Mouse (Mus musculus): ENCODE data around the gene Galnt2. TPM values are rescaled to one million over a fixed set of nuclear protein-coding genes. Genes with fewer than 3 reads are reported as not detected.

Gene Galnt2
- total and polyA plus RNA-seq, 3 experiments: 18.6 to 27.3 (median 23.6) TPM

GRCm38 (mm10) chr8:124340360-124341068 is 109.3 kb downstream of the Galnt2 start:
- no peak overlapping the region for H3K9ac ChIP-seq (ENCODE audit: insufficient read depth, low read depth)
- no peaks in the 10 kb centered on the region for H3K9me3 ChIP-seq (replicated peaks; ENCODE audit: low read length)
- dilution Hi-C loops (cut with MboI; ENCODE audit: extremely low pct_ligation_motif_present, extremely low pct_unique_long_range_greater_than_20kb, low sequenced_read_pairs) (no loop called here), in situ Hi-C loops (cut with MboI; ENCODE audit: low pct_ligation_motif_present, low pct_unique_long_range_greater_than_20kb, low sequenced_read_pairs) (no loop called here)
- no peaks in the 10 kb centered on the region for H3K27me3 ChIP-seq (replicated peaks)
- no peak for DNase-seq (ENCODE audit: extremely low read depth)
- TF ChIP-seq SMC3 (IDR thresholded peaks at IDR 0.05; ENCODE audit: low read depth, low read length): no peak
- TF ChIP-seq ELF1 (IDR thresholded peaks at IDR 0.05; ENCODE audit: low read depth, low read length): no peak
- TF ChIP-seq TBP (conservative IDR thresholded peaks at IDR 0.05; ENCODE audit: low read depth, low read length): no peak
- no peak for TF ChIP-seq ZNF384 (IDR thresholded peaks at IDR 0.05; ENCODE audit: low read depth, low read length)
- TF ChIP-seq JUND (conservative IDR thresholded peaks at IDR 0.05; ENCODE audit: low read depth, low read length): no peak
- no peak overlapping the region for H3K4me3 ChIP-seq (replicated peaks in 1 of 3; ENCODE audit: low read depth in 2 of 3, low read length in 2 of 3, poor library complexity in 1 of 3)
- peaks cover 79 to 94% of the 10 kb centered on the region in 2 experiments for H3K36me3 ChIP-seq (replicated peaks in 1 of 2; ENCODE audit: control insufficient read depth in 1 of 2, insufficient read depth in 1 of 2, low read length in 1 of 2)
- no peak overlapping the region for H3K27ac ChIP-seq (ENCODE audit: insufficient read depth, low read depth)
- peaks cover 18 to 39% of the 10 kb centered on the region in 2 experiments for H3K4me1 ChIP-seq (ENCODE audit: control insufficient read depth in 1 of 2, insufficient read depth in 2 of 2)
- no peak overlapping the region for H3K4me2 ChIP-seq (ENCODE audit: insufficient read depth, low read depth, poor library complexity, severe bottlenecking)
- no peaks in the 10 kb centered on the region for H3K79me2 ChIP-seq (replicated peaks; ENCODE audit: control insufficient read depth, extremely low read depth, insufficient read depth, poor library complexity, severe bottlenecking)

DNA sequence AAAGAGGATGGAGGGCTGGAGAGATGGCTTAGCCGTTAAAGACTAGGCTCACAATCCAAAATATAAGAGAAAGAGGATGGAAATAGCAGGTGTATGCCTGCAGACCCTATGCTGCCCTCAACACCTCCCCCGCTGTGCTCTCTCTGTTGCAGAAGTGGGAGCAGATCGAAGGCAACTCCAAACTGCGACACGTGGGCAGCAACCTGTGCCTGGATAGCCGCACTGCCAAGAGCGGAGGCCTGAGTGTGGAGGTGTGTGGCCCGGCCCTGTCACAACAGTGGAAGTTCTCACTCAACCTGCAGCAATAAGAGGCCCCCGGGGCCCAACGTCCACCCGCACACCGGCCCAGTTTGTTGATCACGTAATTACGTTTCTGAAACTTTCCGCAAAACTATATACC is 112.0 kb downstream of the Galnt2 start:
- H3K27me3 ChIP-seq (replicated peaks): no peaks in the 10 kb centered on the region
- H3K9ac ChIP-seq (ENCODE audit: insufficient read depth, low read depth): no peak overlapping the region
- DNase-seq (ENCODE audit: extremely low read depth): no peak
- no peaks in the 10 kb centered on the region for H3K79me2 ChIP-seq (replicated peaks; ENCODE audit: control insufficient read depth, extremely low read depth, insufficient read depth, poor library complexity, severe bottlenecking)
- H3K4me2 ChIP-seq (ENCODE audit: insufficient read depth, low read depth, poor library complexity, severe bottlenecking): no peak overlapping the region
- no peak overlapping the region for H3K4me3 ChIP-seq (replicated peaks in 1 of 3; ENCODE audit: low read depth in 2 of 3, low read length in 2 of 3, poor library complexity in 1 of 3)
- H3K27ac ChIP-seq (ENCODE audit: insufficient read depth, low read depth): no peak overlapping the region
- dilution Hi-C loops (cut with MboI; ENCODE audit: extremely low pct_ligation_motif_present, extremely low pct_unique_long_range_greater_than_20kb, low sequenced_read_pairs) (no loop called here), in situ Hi-C loops (cut with MboI; ENCODE audit: low pct_ligation_motif_present, low pct_unique_long_range_greater_than_20kb, low sequenced_read_pairs) (no loop called here)
- H3K9me3 ChIP-seq (replicated peaks; ENCODE audit: low read length): no peaks in the 10 kb centered on the region
- peaks cover 55 to 72% of the 10 kb centered on the region in 2 experiments for H3K36me3 ChIP-seq (replicated peaks in 1 of 2; ENCODE audit: control insufficient read depth in 1 of 2, insufficient read depth in 1 of 2, low read length in 1 of 2)
- TF ChIP-seq ZNF384 (IDR thresholded peaks at IDR 0.05; ENCODE audit: low read depth, low read length): no peak
- no peak for TF ChIP-seq TBP (conservative IDR thresholded peaks at IDR 0.05; ENCODE audit: low read depth, low read length)
- no peak for TF ChIP-seq BHLHE40 (IDR thresholded peaks at IDR 0.05; ENCODE audit: low read depth, low read length)
- TF ChIP-seq USF1 (IDR thresholded peaks at IDR 0.05; ENCODE audit: low read depth, low read length): no peak
- TF ChIP-seq RCOR1 (conservative IDR thresholded peaks at IDR 0.05; ENCODE audit: low read depth, low read length): no peak
- peaks cover 29 to 65% of the 10 kb centered on the region in 2 experiments for H3K4me1 ChIP-seq (ENCODE audit: control insufficient read depth in 1 of 2, insufficient read depth in 2 of 2)

DNA sequence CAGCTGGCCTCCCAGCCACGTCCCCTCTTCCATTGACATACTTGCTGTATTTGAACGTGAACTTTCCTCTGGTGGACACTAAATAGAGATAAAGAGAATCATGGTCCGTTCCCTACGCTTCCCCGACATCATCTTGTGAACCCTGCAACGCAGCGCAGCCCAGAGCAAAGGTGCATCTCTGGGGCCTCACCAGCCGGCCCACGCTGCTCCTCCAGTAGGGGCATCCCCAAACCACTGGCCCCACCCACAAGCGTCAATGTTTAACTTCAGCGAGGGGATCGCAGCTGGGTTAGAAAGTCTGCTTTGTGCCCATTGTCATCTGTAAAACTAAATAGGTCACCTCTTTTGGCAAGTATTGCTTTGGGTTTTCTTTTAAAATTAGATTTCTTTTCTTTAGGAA is 112.8 kb downstream of the Galnt2 start:
- H3K9ac ChIP-seq (ENCODE audit: insufficient read depth, low read depth): no peak overlapping the region
- H3K27me3 ChIP-seq (replicated peaks): no peaks in the 10 kb centered on the region
- DNase-seq (ENCODE audit: extremely low read depth): peak; percentile 72
- H3K79me2 ChIP-seq (replicated peaks; ENCODE audit: control insufficient read depth, extremely low read depth, insufficient read depth, poor library complexity, severe bottlenecking): no peaks in the 10 kb centered on the region
- no peaks in the 10 kb centered on the region for H3K9me3 ChIP-seq (replicated peaks; ENCODE audit: low read length)
- H3K4me2 ChIP-seq (ENCODE audit: insufficient read depth, low read depth, poor library complexity, severe bottlenecking): no peak overlapping the region
- in situ Hi-C loops (cut with MboI; ENCODE audit: low pct_ligation_motif_present, low pct_unique_long_range_greater_than_20kb, low sequenced_read_pairs): no loop called here
- H3K4me3 ChIP-seq (replicated peaks in 1 of 3; ENCODE audit: low read depth in 2 of 3, low read length in 2 of 3, poor library complexity in 1 of 3): no peak overlapping the region
- H3K27ac ChIP-seq (ENCODE audit: insufficient read depth, low read depth): no peak overlapping the region
- peaks cover 36 to 74% of the 10 kb centered on the region in 2 experiments for H3K4me1 ChIP-seq (ENCODE audit: control insufficient read depth in 1 of 2, insufficient read depth in 2 of 2)
- peaks cover 46 to 64% of the 10 kb centered on the region in 2 experiments for H3K36me3 ChIP-seq (replicated peaks in 1 of 2; ENCODE audit: control insufficient read depth in 1 of 2, insufficient read depth in 1 of 2, low read length in 1 of 2)
- dilution Hi-C loops (cut with MboI; ENCODE audit: extremely low pct_ligation_motif_present, extremely low pct_unique_long_range_greater_than_20kb, low sequenced_read_pairs): no loop called here
- TF ChIP-seq RCOR1 (conservative IDR thresholded peaks at IDR 0.05; ENCODE audit: low read depth, low read length): no peak
- no peak for TF ChIP-seq ZMIZ1 (IDR thresholded peaks at IDR 0.05; ENCODE audit: low read depth, low read length)
- TF ChIP-seq MXI1 (IDR thresholded peaks at IDR 0.05; ENCODE audit: low read depth, low read length): no peak
- no peak for TF ChIP-seq NELFE (IDR thresholded peaks at IDR 0.05; ENCODE audit: low read depth, low read length)
- TF ChIP-seq MYC (IDR thresholded peaks at IDR 0.05; ENCODE audit: low read depth, low read length): no peak
- TF ChIP-seq RAD21 (IDR thresholded peaks at IDR 0.05; ENCODE audit: low read depth, low read length): no peak
- 0 out of 2 replicates have a peak, but pooled peaks have one; percentile 22 for TF ChIP-seq MAZ (IDR thresholded peaks at IDR 0.05; ENCODE audit: low read depth, low read length)

Data from CH12.LX (cell line).